7 mouse cellular contexts compared by ENCODE assay signal in genomic region chr14:55043694-55044093, GRCm38 (mm10). TPM values are rescaled to one million over a fixed set of nuclear protein-coding genes. Genes with fewer than 3 reads are reported as not detected.
DNase-seq lines count a peak whose midpoint lies in the region; TF ChIP-seq lines count a peak whose summit lies in the region.
"Not testable (repeated sequence)": the region's sequence is repeated elsewhere in the genome, so short reads cannot be mapped to it uniquely, and the experiment has no call there.
"Had no signal": no experiment of that assay in that cellular context is flagged by ENCODE, and none has a peak within 500 bp of the region (broad histone marks: within the 10 kb centered on the region; RNA-seq: fewer than 3 reads in every experiment).

No protein-coding gene starts in this region.

- DNase-seq in MEL (ENCODE audit: low read depth, low spot score) (peak; percentile 54), MEL-GATA-1-ER (ENCODE audit: extremely low read depth, low read depth) (peak; percentile 23)

- not testable (repeated sequence) for H3K4me3 ChIP-seq in MEL (ENCODE audit: control insufficient read depth in 1 of 2, insufficient read depth in 1 of 2, low read depth in 2 of 2, low read length in 2 of 2)

- TF ChIP-seq EP300 in MEL (IDR thresholded peaks at IDR 0.05; ENCODE audit: low read depth in 1 of 2, low read length in 2 of 2) = not testable (repeated sequence)

- H3K9ac ChIP-seq in MEL (ENCODE audit: control insufficient read depth, low read depth, low read length, poor library complexity, severe bottlenecking) = not testable (repeated sequence)

- not testable (repeated sequence) for H3K9me3 ChIP-seq in MEL (replicated peaks; ENCODE audit: insufficient read depth, low read length)

- H3K36me3 ChIP-seq in MEL (ENCODE audit: control insufficient read depth in 1 of 2, insufficient read depth in 2 of 2, low read length in 2 of 2) = not testable (repeated sequence)

- not testable (repeated sequence) for TF ChIP-seq POLR2A in MEL (IDR thresholded peaks at IDR 0.05; ENCODE audit: control insufficient read depth in 1 of 2, insufficient read depth in 1 of 2, low read depth in 1 of 2, low read length in 2 of 2, poor library complexity in 1 of 2)

- H3K27me3 ChIP-seq in MEL (ENCODE audit: control insufficient read depth in 1 of 2, insufficient read depth in 2 of 2, low read length in 2 of 2) = not testable (repeated sequence)

- not testable (repeated sequence) for TF ChIP-seq CTCF in MEL (IDR thresholded peaks at IDR 0.05 in 2 of 3, conservative IDR thresholded peaks at IDR 0.05 in 1 of 3; ENCODE audit: control insufficient read depth in 1 of 3, insufficient read depth in 1 of 3, low read depth in 2 of 3, low read length in 3 of 3, poor library complexity in 1 of 3, severe bottlenecking in 1 of 3)

- not testable (repeated sequence) for H3K79me2 ChIP-seq in MEL (ENCODE audit: control insufficient read depth, insufficient read depth, low read length, poor library complexity)

- not testable (repeated sequence) for H3K4me1 ChIP-seq in MEL (ENCODE audit: control insufficient read depth in 1 of 2, insufficient read depth in 2 of 2, low read length in 2 of 2)

- H3K27ac ChIP-seq in MEL (ENCODE audit: control insufficient read depth, low read depth, low read length) = not testable (repeated sequence)

- not testable (repeated sequence) for TF ChIP-seq RAD21 in MEL (IDR thresholded peaks at IDR 0.05; ENCODE audit: low read depth, low read length)

TF ChIP-seq in MEL, 35 proteins besides CTCF, POLR2A, EP300 and RAD21:
- TF ChIP-seq ZNF384 (IDR thresholded peaks at IDR 0.05; ENCODE audit: low read depth, low read length) = peak; percentile 87

RNA-seq across cellular contexts. Expression of gene Ngdn, which starts 28.4 kb away (rescaled TPM):
- total RNA-seq in MEL (2012; rRNA removed) = 138 and 148 TPM in 2 replicates
- polyA plus RNA-seq in MEL (2012; ENCODE audit: insufficient read depth in 1 of 2, insufficient read length in 2 of 2, low read depth in 1 of 2, low replicate concordance in 2 of 2, missing spikeins in 1 of 2) = 100 to 1,000 TPM in 1 of 2 experiments, not detected in 1; 140 TPM

RNA-seq across cellular contexts. Expression of gene Zfhx2, which starts 48.4 kb away (rescaled TPM):
- total RNA-seq in MEL (2012; rRNA removed) = 0.42 TPM in 2 replicates
- polyA plus RNA-seq in MEL (2012; ENCODE audit: insufficient read depth in 1 of 2, insufficient read length in 2 of 2, low read depth in 1 of 2, low replicate concordance in 2 of 2, missing spikeins in 1 of 2) = 1 to 10 TPM in 1 of 2 experiments, not detected in 1; 3.2 TPM

RNA-seq across cellular contexts. Expression of gene Myh7, which starts 49.3 kb away (rescaled TPM):
- total RNA-seq in MEL (2012; rRNA removed) = not detected in 2 replicates
- not detected for polyA plus RNA-seq in MEL (2012; ENCODE audit: insufficient read depth in 1 of 2, insufficient read length in 2 of 2, low read depth in 1 of 2, low replicate concordance in 2 of 2, missing spikeins in 1 of 2)
- total RNA-seq: adrenal gland, adult 2 months; adrenal gland, adult 8-10 months; adrenal gland, postnatal 25 days had no signal
- polyA plus RNA-seq: activated CD4-positive, CD25-positive, alpha-beta regulatory T cell, adult 4 months; adrenal gland, adult 2 months; CD4-positive, CD25-positive, alpha-beta regulatory T cell, adult 4 months had no signal

RNA-seq across cellular contexts. Expression of gene Thtpa, which starts 50.9 kb away (rescaled TPM):
- total RNA-seq in MEL (2012; rRNA removed) = 8.7 and 9.0 TPM in 2 replicates
- polyA plus RNA-seq in MEL (2012; ENCODE audit: insufficient read depth in 1 of 2, insufficient read length in 2 of 2, low read depth in 1 of 2, low replicate concordance in 2 of 2, missing spikeins in 1 of 2) = 10 to 100 TPM in 1 of 2 experiments, not detected in 1; 13.2 TPM
